ENCODE assay signal across 12 mouse cellular contexts in genomic region chr6:128338876-128339275, GRCm38 (mm10). TPM values are rescaled to one million over a fixed set of nuclear protein-coding genes. Genes with fewer than 3 reads are reported as not detected.
DNase-seq lines count a peak whose midpoint lies in the region; ATAC-seq lines count a peak whose summit lies in the region.
"Had no signal": no experiment of that assay in that cellular context is flagged by ENCODE, and none has a peak within 500 bp of the region (broad histone marks: within the 10 kb centered on the region; RNA-seq: fewer than 3 reads in every experiment).

No protein-coding gene starts in this region.

- peaks cover 4% of the 10 kb centered on the region; the same call in 1 of the 2 replicates for H3K4me1 ChIP-seq in hindbrain, embryonic 14.5 days (replicated peaks; ENCODE audit: control insufficient read depth, insufficient read depth, low read length)
- H3K4me1 ChIP-seq in hindbrain, embryonic 12.5 days, result peaks cover 8% of the 10 kb centered on the region; the same call in 1 of the 2 replicates
- H3K4me1 ChIP-seq in midbrain, embryonic 12.5 days, result peaks cover 8% of the 10 kb centered on the region; the same call in 1 of the 2 replicates
- H3K4me1 ChIP-seq in midbrain, embryonic 15.5 days, result peaks cover 11% of the 10 kb centered on the region; the same call in 1 of the 2 replicates
- H3K4me1 ChIP-seq in embryonic facial prominence, embryonic 15.5 days, result peaks cover 43% of the 10 kb centered on the region
- H3K4me1 ChIP-seq in stomach, embryonic 16.5 days (ENCODE audit: control insufficient read depth, insufficient read depth, low read length), result peaks cover 14% of the 10 kb centered on the region; the same call in 1 of the 2 replicates

- H3K27me3 ChIP-seq in hindbrain, embryonic 14.5 days (ENCODE audit: control insufficient read depth, insufficient read depth, low read length), result no peaks in the 10 kb centered on the region
- H3K27me3 ChIP-seq in hindbrain, embryonic 12.5 days, result no peaks in the 10 kb centered on the region
- no peaks in the 10 kb centered on the region for H3K27me3 ChIP-seq in midbrain, embryonic 12.5 days
- H3K27me3 ChIP-seq in midbrain, embryonic 15.5 days (replicated peaks), result no peaks in the 10 kb centered on the region
- no peaks in the 10 kb centered on the region for H3K27me3 ChIP-seq in embryonic facial prominence, embryonic 15.5 days
- no peaks in the 10 kb centered on the region for H3K27me3 ChIP-seq in stomach, embryonic 16.5 days (ENCODE audit: control insufficient read depth, insufficient read depth, low read length)

- H3K36me3 ChIP-seq in hindbrain, embryonic 14.5 days (replicated peaks; ENCODE audit: control insufficient read depth, insufficient read depth), result peaks cover 35% of the 10 kb centered on the region
- peaks cover 22% of the 10 kb centered on the region for H3K36me3 ChIP-seq in hindbrain, embryonic 12.5 days
- H3K36me3 ChIP-seq in midbrain, embryonic 12.5 days, result peaks cover 26% of the 10 kb centered on the region
- H3K36me3 ChIP-seq in midbrain, embryonic 15.5 days (replicated peaks), result 0 out of 2 replicates have a peak, but pooled peaks cover 9% of the 10 kb centered on the region
- H3K36me3 ChIP-seq in embryonic facial prominence, embryonic 15.5 days, result peaks cover 34% of the 10 kb centered on the region
- H3K36me3 ChIP-seq in stomach, embryonic 16.5 days (ENCODE audit: control insufficient read depth, insufficient read depth, low read length), result no peaks in the 10 kb centered on the region

- H3K9ac ChIP-seq in hindbrain, embryonic 14.5 days, result no peak overlapping the region
- no peak overlapping the region for H3K9ac ChIP-seq in hindbrain, embryonic 12.5 days
- H3K9ac ChIP-seq in midbrain, embryonic 12.5 days (replicated peaks), result no peak overlapping the region
- no peak overlapping the region for H3K9ac ChIP-seq in midbrain, embryonic 15.5 days
- no peak overlapping the region for H3K9ac ChIP-seq in embryonic facial prominence, embryonic 15.5 days
- H3K9ac ChIP-seq in stomach, embryonic 16.5 days (ENCODE audit: low read length), result no peak overlapping the region; the same call in 1 of the 2 replicates

- no peak overlapping the region for H3K4me2 ChIP-seq in hindbrain, embryonic 14.5 days (replicated peaks)
- no peak overlapping the region for H3K4me2 ChIP-seq in hindbrain, embryonic 12.5 days (replicated peaks)
- no peak overlapping the region for H3K4me2 ChIP-seq in midbrain, embryonic 12.5 days (replicated peaks)
- no peak overlapping the region for H3K4me2 ChIP-seq in midbrain, embryonic 15.5 days
- H3K4me2 ChIP-seq in embryonic facial prominence, embryonic 15.5 days (replicated peaks), result no peak overlapping the region
- H3K4me2 ChIP-seq in stomach, embryonic 16.5 days (ENCODE audit: low read depth, low read length), result no peak overlapping the region

- H3K4me3 ChIP-seq in hindbrain, embryonic 14.5 days (replicated peaks; ENCODE audit: low read length), result no peak overlapping the region
- no peak overlapping the region for H3K4me3 ChIP-seq in hindbrain, embryonic 12.5 days
- no peak overlapping the region for H3K4me3 ChIP-seq in midbrain, embryonic 12.5 days
- no peak overlapping the region for H3K4me3 ChIP-seq in midbrain, embryonic 15.5 days
- H3K4me3 ChIP-seq in embryonic facial prominence, embryonic 15.5 days (replicated peaks), result no peak overlapping the region
- no peak overlapping the region for H3K4me3 ChIP-seq in stomach, embryonic 16.5 days (replicated peaks; ENCODE audit: low read length)

- no peak for DNase-seq in hindbrain, embryonic 14.5 days (ENCODE audit: low spot score)
- no peak for DNase-seq in embryo, embryonic 9.5 days (ENCODE audit: extremely low spot score)
- DNase-seq in cerebellum, postnatal 4 days (ENCODE audit: low spot score in 2 of 2), result no peak
- DNase-seq: heart, adult 11 months; thymus, postnatal 14 days had no signal

- H3K9me3 ChIP-seq in hindbrain, embryonic 14.5 days (ENCODE audit: control insufficient read depth, low read length), result no peaks in the 10 kb centered on the region
- H3K9me3 ChIP-seq in hindbrain, embryonic 12.5 days (replicated peaks), result no peaks in the 10 kb centered on the region
- no peaks in the 10 kb centered on the region for H3K9me3 ChIP-seq in midbrain, embryonic 12.5 days
- no peaks in the 10 kb centered on the region for H3K9me3 ChIP-seq in midbrain, embryonic 15.5 days
- no peaks in the 10 kb centered on the region for H3K9me3 ChIP-seq in embryonic facial prominence, embryonic 15.5 days (replicated peaks)
- H3K9me3 ChIP-seq in stomach, embryonic 16.5 days (replicated peaks; ENCODE audit: control insufficient read depth, low read length), result no peaks in the 10 kb centered on the region

- H3K27ac ChIP-seq in hindbrain, embryonic 14.5 days, result peak overlapping the region; percentile 32; the same call in 1 of the 2 replicates
- H3K27ac ChIP-seq in hindbrain, embryonic 12.5 days, result no peak overlapping the region
- 0 out of 2 replicates have a peak overlapping the region, but pooled peaks have one; percentile 4 for H3K27ac ChIP-seq in midbrain, embryonic 12.5 days (replicated peaks)
- H3K27ac ChIP-seq in midbrain, embryonic 15.5 days, result no peak overlapping the region
- H3K27ac ChIP-seq in embryonic facial prominence, embryonic 15.5 days (replicated peaks), result peak overlapping the region; percentile 61
- H3K27ac ChIP-seq in stomach, embryonic 16.5 days (ENCODE audit: low read length), result peak overlapping the region; percentile 40; the same call in 1 of the 2 replicates

- ATAC-seq in hindbrain, embryonic 14.5 days (ENCODE audit: low FRiP score), result peak; percentile 40; the same call in 1 of the 2 replicates
- ATAC-seq in hindbrain, embryonic 12.5 days (ENCODE audit: low FRiP score), result no peak
- no peak for ATAC-seq in midbrain, embryonic 12.5 days (ENCODE audit: low FRiP score, low read depth)
- no peak for ATAC-seq in midbrain, embryonic 15.5 days (replicated peaks)
- peak; percentile 87 for ATAC-seq in embryonic facial prominence, embryonic 15.5 days (ENCODE audit: insufficient number of reproducible peaks, low FRiP score, low TSS enrichment, low read depth)
- no peak for ATAC-seq in stomach, embryonic 16.5 days (ENCODE audit: insufficient read depth, low FRiP score)
- ATAC-seq: intestine, postnatal 0 days had no signal

- WGBS in hindbrain, embryonic 14.5 days, result 64% methylated on average over 5 of the region's 5 CpGs
- WGBS in hindbrain, embryonic 12.5 days, result 58% methylated on average over 5 of the region's 5 CpGs
- 55% methylated on average over 5 of the region's 5 CpGs for whole genome bisulfite sequencing in midbrain, embryonic 12.5 days
- 50% methylated on average over 5 of the region's 5 CpGs for WGBS in midbrain, embryonic 15.5 days
- 16% methylated on average over 5 of the region's 5 CpGs for WGBS in embryonic facial prominence, embryonic 15.5 days
- 33% methylated on average over 5 of the region's 5 CpGs for WGBS in stomach, embryonic 16.5 days

RNA-seq across cellular contexts. Expression of gene Tulp3, which starts 16.8 kb away (rescaled TPM):
- 14.3 and 20.0 TPM in 2 replicates for polyA plus RNA-seq in hindbrain, embryonic 14.5 days (2014; fragmentation: Nextera tagmentation; extraction: Ambion mirVana)
- 22.0 and 22.2 TPM in 2 replicates for polyA plus RNA-seq in hindbrain, embryonic 12.5 days (2016; fragmentation: Nextera tagmentation; extraction: Ambion mirVana)
- 19.0 and 19.7 TPM in 2 replicates for polyA plus RNA-seq in midbrain, embryonic 12.5 days (2016; fragmentation: Nextera tagmentation; extraction: Ambion mirVana)
- polyA plus RNA-seq in midbrain, embryonic 15.5 days (2015; fragmentation: Nextera tagmentation; extraction: Ambion mirVana), result 16.2 and 17.6 TPM in 2 replicates
- 26.9 and 30.9 TPM in 2 replicates for polyA plus RNA-seq in embryonic facial prominence, embryonic 15.5 days (2015; fragmentation: Nextera tagmentation; extraction: Ambion mirVana)
- polyA plus RNA-seq in stomach, embryonic 16.5 days (2015; fragmentation: Nextera tagmentation; extraction: Ambion mirVana), result 13.8 TPM in 2 replicates

RNA-seq across cellular contexts. Expression of gene Rhno1, which starts 23.8 kb away (rescaled TPM):
- 76.6 and 78.4 TPM in 2 replicates for polyA plus RNA-seq in hindbrain, embryonic 14.5 days (2014; fragmentation: Nextera tagmentation; extraction: Ambion mirVana)
- 138 and 142 TPM in 2 replicates for polyA plus RNA-seq in hindbrain, embryonic 12.5 days (2016; fragmentation: Nextera tagmentation; extraction: Ambion mirVana)
- 159 and 171 TPM in 2 replicates for polyA plus RNA-seq in midbrain, embryonic 12.5 days (2016; fragmentation: Nextera tagmentation; extraction: Ambion mirVana)
- 86.1 and 89.4 TPM in 2 replicates for polyA plus RNA-seq in midbrain, embryonic 15.5 days (2015; fragmentation: Nextera tagmentation; extraction: Ambion mirVana)
- 108 and 118 TPM in 2 replicates for polyA plus RNA-seq in embryonic facial prominence, embryonic 15.5 days (2015; fragmentation: Nextera tagmentation; extraction: Ambion mirVana)
- polyA plus RNA-seq in stomach, embryonic 16.5 days (2015; fragmentation: Nextera tagmentation; extraction: Ambion mirVana), result 86.6 and 93.2 TPM in 2 replicates

RNA-seq across cellular contexts. Expression of gene Foxm1, which starts 23.9 kb away (rescaled TPM):
- polyA plus RNA-seq in hindbrain, embryonic 14.5 days (2014; fragmentation: Nextera tagmentation; extraction: Ambion mirVana), result 6.7 and 7.7 TPM in 2 replicates
- 36.1 and 40.3 TPM in 2 replicates for polyA plus RNA-seq in hindbrain, embryonic 12.5 days (2016; fragmentation: Nextera tagmentation; extraction: Ambion mirVana)
- polyA plus RNA-seq in midbrain, embryonic 12.5 days (2016; fragmentation: Nextera tagmentation; extraction: Ambion mirVana), result 61.0 and 67.7 TPM in 2 replicates
- 5.7 and 7.6 TPM in 2 replicates for polyA plus RNA-seq in midbrain, embryonic 15.5 days (2015; fragmentation: Nextera tagmentation; extraction: Ambion mirVana)
- 25.7 and 31.5 TPM in 2 replicates for polyA plus RNA-seq in embryonic facial prominence, embryonic 15.5 days (2015; fragmentation: Nextera tagmentation; extraction: Ambion mirVana)
- 24.3 and 26.4 TPM in 2 replicates for polyA plus RNA-seq in stomach, embryonic 16.5 days (2015; fragmentation: Nextera tagmentation; extraction: Ambion mirVana)

RNA-seq across cellular contexts. Expression of gene Tex52, which starts 36.4 kb away (rescaled TPM):
- 0.34 and 0.58 TPM in 2 replicates for polyA plus RNA-seq in hindbrain, embryonic 14.5 days (2014; fragmentation: Nextera tagmentation; extraction: Ambion mirVana)
- 0.65 and 0.76 TPM in 2 replicates for polyA plus RNA-seq in hindbrain, embryonic 12.5 days (2016; fragmentation: Nextera tagmentation; extraction: Ambion mirVana)
- polyA plus RNA-seq in midbrain, embryonic 12.5 days (2016; fragmentation: Nextera tagmentation; extraction: Ambion mirVana), result 0.55 and 0.71 TPM in 2 replicates
- polyA plus RNA-seq in midbrain, embryonic 15.5 days (2015; fragmentation: Nextera tagmentation; extraction: Ambion mirVana), result 1.0 and 1.1 TPM in 2 replicates
- 1.6 TPM in 2 replicates for polyA plus RNA-seq in embryonic facial prominence, embryonic 15.5 days (2015; fragmentation: Nextera tagmentation; extraction: Ambion mirVana)
- 0.21 TPM in 2 replicates for polyA plus RNA-seq in stomach, embryonic 16.5 days (2015; fragmentation: Nextera tagmentation; extraction: Ambion mirVana)
- polyA plus RNA-seq: intestine, postnatal 0 days had no signal

RNA-seq across cellular contexts. Expression of gene Gm44596, which starts 36.4 kb away (rescaled TPM):
- polyA plus RNA-seq in hindbrain, embryonic 14.5 days (2014; fragmentation: Nextera tagmentation; extraction: Ambion mirVana), result not detected in 2 replicates
- polyA plus RNA-seq in hindbrain, embryonic 12.5 days (2016; fragmentation: Nextera tagmentation; extraction: Ambion mirVana), result not detected in 2 replicates
- polyA plus RNA-seq in midbrain, embryonic 12.5 days (2016; fragmentation: Nextera tagmentation; extraction: Ambion mirVana), result not detected in 2 replicates
- not detected in 2 replicates for polyA plus RNA-seq in midbrain, embryonic 15.5 days (2015; fragmentation: Nextera tagmentation; extraction: Ambion mirVana)
- polyA plus RNA-seq in embryonic facial prominence, embryonic 15.5 days (2015; fragmentation: Nextera tagmentation; extraction: Ambion mirVana), result not detected in 2 replicates
- polyA plus RNA-seq in stomach, embryonic 16.5 days (2015; fragmentation: Nextera tagmentation; extraction: Ambion mirVana), result not detected in 2 replicates
- polyA plus RNA-seq: intestine, postnatal 0 days; neural tube, embryonic 11.5 days had no signal

Comparison
In these comparisons a context has a peak if more than half of its experiments do, and no peak if none do; other contexts are left out.
1. ATAC-seq: peak in hindbrain, embryonic 14.5 days (single experiment) and embryonic facial prominence, embryonic 15.5 days (single experiment); none in hindbrain, embryonic 12.5 days (single experiment), midbrain, embryonic 12.5 days (single experiment), midbrain, embryonic 15.5 days (single experiment) and stomach, embryonic 16.5 days (single experiment).
2. H3K27ac ChIP-seq: peak in hindbrain, embryonic 14.5 days (single experiment), midbrain, embryonic 12.5 days (single experiment), embryonic facial prominence, embryonic 15.5 days (single experiment) and stomach, embryonic 16.5 days (single experiment); none in hindbrain, embryonic 12.5 days (single experiment) and midbrain, embryonic 15.5 days (single experiment).